Mouse (Mus musculus) ES-Bruce4 (cell line): ENCODE results near the gene Bhlha9. TPM values are rescaled to one million over a fixed set of nuclear protein-coding genes. Genes with fewer than 3 reads are reported as not detected.

Source experiments
- H3K27ac ChIP-seq: 2 replicates; pipeline ENCODE4 v1.5.1; 2012; ENCODE audit warnings: low read length, inconsistent platforms; ENCODE audit not compliant: insufficient read depth
- H3K27me3 ChIP-seq: 2 replicates; pipeline ENCODE4 v1.6.1; 2012; ENCODE audit warnings: mild to moderate bottlenecking, low read length, inconsistent platforms; ENCODE audit not compliant: control insufficient read depth, poor library complexity, insufficient read depth, severe bottlenecking
- H3K36me3 ChIP-seq: 2 replicates; pipeline ENCODE4 v1.6.1; 2012; ENCODE audit warnings: inconsistent platforms, mild to moderate bottlenecking, low read length, moderate library complexity; ENCODE audit not compliant: control insufficient read depth, poor library complexity, insufficient read depth, severe bottlenecking
- H3K4me1 ChIP-seq: one replicate; pipeline ENCODE4 v1.8.1; 2011; ENCODE audit warnings: low read length; ENCODE audit not compliant: control insufficient read depth, insufficient read depth
- H3K4me3 ChIP-seq: 2 replicates; pipeline ENCODE4 v1.5.1; 2011; ENCODE audit warnings: low read depth, mild to moderate bottlenecking, low read length
- H3K9ac ChIP-seq: 2 replicates; pipeline ENCODE4 v1.6.1; 2012; ENCODE audit warnings: low read depth, mild to moderate bottlenecking, inconsistent platforms; ENCODE audit not compliant: poor library complexity, severe bottlenecking
- H3K9me3 ChIP-seq: replicated peaks from 2 replicates; pipeline ENCODE4 v1.6.1; 2012; ENCODE audit warnings: mild to moderate bottlenecking, low read length, inconsistent platforms; ENCODE audit not compliant: control insufficient read depth, poor library complexity, insufficient read depth, severe bottlenecking
- CTCF ChIP-seq: IDR thresholded peaks from one replicate; pipeline ENCODE4 v1.8.1; 2011; ENCODE audit warnings: low read depth, low read length
- EP300 ChIP-seq: IDR thresholded peaks from 2 replicates; pipeline ENCODE4 v1.6.1; 2011; ENCODE audit warnings: low read depth, low read length; ENCODE audit not compliant: insufficient read depth
- POLR2A ChIP-seq: IDR thresholded peaks from one replicate; pipeline ENCODE4 v1.8.1; 2011; ENCODE audit warnings: low read length; ENCODE audit not compliant: insufficient read depth
- polyA plus RNA-seq: library from polyadenylated mRNA; stranded (reverse); fragments of >200 nt; gene quantifications from 2 replicates; pipeline ENCODE4 v1.2.4, GENCODE M21; 2011; ENCODE audit warnings: low read depth; ENCODE audit not compliant: missing spikeins, insufficient read depth, insufficient read length

Gene Bhlha9
- polyA plus RNA-seq, 1 experiment, result not detected

DNA sequence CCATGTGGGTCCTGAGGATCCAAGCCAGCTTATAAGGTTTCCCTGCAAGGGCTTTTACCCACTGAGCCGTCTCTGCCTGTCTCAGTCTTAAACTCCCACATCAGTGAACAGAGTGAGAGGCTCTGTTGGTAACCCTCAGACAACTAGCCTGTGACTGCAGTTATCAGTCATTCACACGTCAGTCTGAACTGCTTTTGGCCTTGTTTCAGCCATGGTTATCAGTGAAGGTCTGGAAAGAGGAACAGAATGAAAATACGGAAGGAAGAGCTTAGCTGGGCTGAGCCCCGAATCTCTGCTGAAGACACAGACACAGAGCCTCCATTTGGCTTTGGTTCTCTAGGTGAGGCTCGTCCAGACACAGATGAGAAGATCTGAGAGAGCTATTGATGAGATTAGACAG is 43.7 kb upstream of the Bhlha9 start:
- no peaks in the 10 kb centered on the region for H3K9me3 ChIP-seq
- TF ChIP-seq EP300, result no peak
- TF ChIP-seq POLR2A, result no peak
- TF ChIP-seq CTCF, result no peak
- H3K4me3 ChIP-seq, result no peak overlapping the region
- no peaks in the 10 kb centered on the region for H3K36me3 ChIP-seq
- no peak overlapping the region for H3K9ac ChIP-seq
- no peak overlapping the region for H3K27ac ChIP-seq
- H3K27me3 ChIP-seq, result no peaks in the 10 kb centered on the region
- H3K4me1 ChIP-seq, result peaks cover 2% of the 10 kb centered on the region

DNA sequence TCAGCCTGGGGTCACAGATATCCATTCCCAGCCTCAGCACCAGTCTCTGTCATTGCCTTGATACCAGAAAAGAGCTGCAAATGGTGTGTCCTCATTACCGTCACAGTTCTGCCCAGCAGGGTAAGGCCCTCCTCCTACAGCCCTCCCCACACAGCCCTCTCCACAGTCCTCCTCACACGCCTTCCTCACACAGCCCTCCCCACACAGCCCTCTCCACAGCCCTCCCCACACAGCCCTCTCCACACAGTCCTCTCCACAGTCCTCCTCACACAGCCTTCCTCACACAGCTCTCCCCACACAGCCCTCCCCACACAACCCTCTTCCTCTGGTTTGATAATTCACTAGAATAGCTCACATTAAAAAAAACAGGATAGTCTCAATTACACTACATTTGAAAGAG is 42.2 kb upstream of the Bhlha9 start:
- Histone ChIP-seq H3K9ac (no peak overlapping the region), H3K4me3 (no peak overlapping the region), H3K36me3 (no peaks in the 10 kb centered on the region), H3K4me1 (no peaks in the 10 kb centered on the region), H3K27me3 (no peaks in the 10 kb centered on the region), H3K27ac (no peak overlapping the region), H3K9me3 (no peaks in the 10 kb centered on the region)
- TF ChIP-seq CTCF (no peak), POLR2A (no peak), EP300 (no peak)

DNA sequence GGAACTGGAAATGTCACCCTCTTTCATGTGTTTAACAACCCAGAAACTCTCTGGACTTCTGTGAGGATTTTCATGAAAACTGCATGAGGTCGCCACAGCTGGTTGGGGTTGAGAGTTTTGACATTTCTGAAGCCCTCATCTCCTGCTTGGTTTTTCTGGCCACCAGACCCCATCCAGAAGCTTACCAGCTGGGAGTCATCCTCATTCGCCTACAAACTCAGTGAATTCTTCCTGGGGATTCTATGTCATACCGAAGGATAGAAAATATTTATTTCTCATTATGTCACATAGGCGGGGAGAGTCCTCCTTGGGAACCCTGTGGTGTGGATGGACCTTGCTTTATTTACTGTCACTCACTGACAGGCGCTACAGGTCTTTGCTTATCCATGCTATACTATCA is 41.8 kb upstream of the Bhlha9 start:
- TF ChIP-seq EP300 (no peak), CTCF (no peak), POLR2A (no peak)
- Histone ChIP-seq H3K27ac (no peak overlapping the region), H3K9me3 (no peaks in the 10 kb centered on the region)

DNA sequence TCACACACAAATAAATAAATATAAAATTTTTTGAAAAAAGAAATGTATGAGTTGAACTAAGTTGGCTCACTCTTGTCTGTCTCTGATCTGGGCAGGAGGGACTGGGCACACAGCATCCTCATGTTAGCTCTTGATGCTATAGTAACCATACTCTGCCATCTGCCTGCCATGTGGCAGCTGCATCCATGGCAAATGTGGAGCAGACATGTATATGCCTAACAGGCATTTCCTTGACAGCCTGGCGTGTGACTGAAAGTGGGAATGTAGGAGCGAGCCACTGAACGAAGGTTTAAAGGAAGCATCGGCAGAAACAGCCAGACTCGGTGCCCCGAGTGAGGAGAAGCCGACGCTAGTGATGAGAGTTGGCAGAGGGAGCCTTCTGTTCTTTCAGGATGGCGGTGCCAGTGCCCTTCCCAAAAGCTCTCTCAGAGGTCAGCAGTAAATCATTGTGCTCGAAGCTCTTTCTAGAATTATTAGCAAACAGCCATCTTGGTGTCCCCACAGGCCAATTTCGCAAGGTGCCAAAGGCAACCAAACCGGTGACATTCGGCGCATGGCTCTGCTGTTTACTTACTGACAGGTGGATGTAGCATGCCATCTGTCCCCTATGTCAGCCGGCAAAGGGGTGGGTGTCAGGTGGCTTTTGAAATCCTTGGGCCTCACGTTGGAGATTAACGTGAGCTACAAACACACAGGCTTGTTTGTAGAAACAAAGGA is 32.8 kb upstream of the Bhlha9 start:
- Histone ChIP-seq H3K27ac (no peak overlapping the region), H3K4me3 (no peak overlapping the region), H3K36me3 (no peaks in the 10 kb centered on the region), H3K9ac (no peak overlapping the region), H3K9me3 (no peaks in the 10 kb centered on the region), H3K27me3 (no peaks in the 10 kb centered on the region), H3K4me1 (no peaks in the 10 kb centered on the region)
- TF ChIP-seq EP300 (no peak), POLR2A (no peak), CTCF (no peak)

More for the DNA sequence above, 41.8 kb upstream of the Bhlha9 start:
- H3K9ac ChIP-seq, result no peak overlapping the region
- no peaks in the 10 kb centered on the region for H3K27me3 ChIP-seq
- no peaks in the 10 kb centered on the region for H3K36me3 ChIP-seq
- no peaks in the 10 kb centered on the region for H3K4me1 ChIP-seq
- no peak overlapping the region for H3K4me3 ChIP-seq

DNA sequence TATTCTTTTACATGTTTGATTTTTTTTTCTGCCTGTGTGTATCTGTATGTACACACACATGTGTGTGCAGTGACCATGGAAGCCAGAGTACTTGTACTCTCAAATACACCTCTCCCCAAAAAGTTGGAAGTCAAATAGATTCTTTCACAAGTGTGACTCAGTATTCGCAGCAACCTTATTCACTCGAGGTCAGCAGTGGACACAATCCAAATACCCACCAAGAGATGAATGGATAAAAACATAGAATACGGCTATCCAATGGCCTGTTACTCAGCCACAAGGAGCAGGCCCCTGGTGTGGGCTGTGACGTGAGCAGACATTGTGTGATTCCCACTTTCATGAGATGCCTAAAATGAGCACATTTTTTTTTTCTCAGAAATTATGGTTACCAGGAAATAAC is 32.0 kb upstream of the Bhlha9 start:
- Histone ChIP-seq H3K4me1 (no peaks in the 10 kb centered on the region), H3K27ac (no peak overlapping the region), H3K4me3 (no peak overlapping the region), H3K9me3 (no peaks in the 10 kb centered on the region), H3K27me3 (no peaks in the 10 kb centered on the region), H3K9ac (no peak overlapping the region), H3K36me3 (no peaks in the 10 kb centered on the region)
- TF ChIP-seq POLR2A (no peak), EP300 (no peak), CTCF (no peak)

DNA sequence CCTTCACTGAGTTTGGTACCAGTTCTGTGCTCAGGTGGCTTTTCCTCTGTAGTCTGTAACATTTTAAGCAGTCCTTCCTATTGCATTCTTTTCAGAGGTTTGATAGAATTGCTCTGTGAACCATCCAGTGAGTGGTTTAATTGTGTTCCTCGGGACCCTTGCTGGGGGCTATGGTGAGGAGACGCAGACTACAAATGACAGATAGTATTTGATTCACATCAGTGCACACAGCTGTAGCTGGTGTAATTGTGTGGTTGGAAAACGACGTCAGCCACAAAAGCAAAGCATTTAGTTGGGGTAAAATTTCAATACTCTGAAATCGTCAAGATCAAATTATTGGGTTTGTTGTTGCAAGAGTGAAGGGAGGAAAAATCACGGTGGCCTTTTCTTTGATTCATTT is 28.0 kb upstream of the Bhlha9 start:
- Histone ChIP-seq H3K9me3 (no peaks in the 10 kb centered on the region), H3K4me1 (no peaks in the 10 kb centered on the region), H3K9ac (no peak overlapping the region), H3K27ac (no peak overlapping the region), H3K4me3 (no peak overlapping the region), H3K27me3 (no peaks in the 10 kb centered on the region), H3K36me3 (no peaks in the 10 kb centered on the region)
- TF ChIP-seq POLR2A, result no peak
- TF ChIP-seq CTCF, result no peak
- no peak for TF ChIP-seq EP300
